Mouse (Mus musculus) urinary bladder, postnatal 10 days (tissue): ENCODE data around the gene Gm973.

Source experiments
- DNase-seq: peaks from one replicate; pipeline ENCODE4 v3.0.0; 2022; ENCODE audit warnings: low spot score

Gm973 gene

GRCm38 (mm10) chr1:59516026-59516917 is at the start of gene Gm973:
TSS of gene Gm973 (plus strand) at chr1:59516264.
- no peak for DNase-seq

GRCm38 (mm10) chr1:59469170-59469569 is 46.9 kb upstream of the Gm973 start:
- no peak for DNase-seq

GRCm38 (mm10) chr1:59470766-59471165 is 45.3 kb upstream of the Gm973 start:
- no peak for DNase-seq

- DNase-seq, result no peak
Observed at GRCm38 (mm10) chr1:59472368-59473180, 43.5 kb upstream of the Gm973 start.

- DNase-seq, result no peak
Observed at GRCm38 (mm10) chr1:59473181-59473555, 42.9 kb upstream of the Gm973 start.

GRCm38 (mm10) chr1:59475618-59476017 is 40.4 kb upstream of the Gm973 start:
- DNase-seq, result no peak

GRCm38 (mm10) chr1:59478911-59479310 is 37.2 kb upstream of the Gm973 start:
- no peak for DNase-seq

GRCm38 (mm10) chr1:59480821-59481455 is 35.1 kb upstream of the Gm973 start:
- no peak for DNase-seq

- peak; percentile 74 for DNase-seq
Observed at GRCm38 (mm10) chr1:59481456-59482291, 34.4 kb upstream of the Gm973 start.

- no peak for DNase-seq
Observed at GRCm38 (mm10) chr1:59482331-59482695, 33.8 kb upstream of the Gm973 start, which contains the start of gene Fzd7. TSS of gene Fzd7 (plus strand) at chr1:59482424.

- DNase-seq, result no peak
Observed at GRCm38 (mm10) chr1:59482696-59483520, 33.2 kb upstream of the Gm973 start.

GRCm38 (mm10) chr1:59483521-59484245 is 32.4 kb upstream of the Gm973 start:
- DNase-seq, result peak; percentile 47

GRCm38 (mm10) chr1:59484314-59484713 is 31.8 kb upstream of the Gm973 start:
- DNase-seq, result no peak

GRCm38 (mm10) chr1:59484791-59485785 is 31.0 kb upstream of the Gm973 start:
- DNase-seq, result no peak

GRCm38 (mm10) chr1:59485803-59486202 is 30.3 kb upstream of the Gm973 start:
- no peak for DNase-seq

- DNase-seq, result no peak
Observed at GRCm38 (mm10) chr1:59487651-59488051, 28.4 kb upstream of the Gm973 start.

- DNase-seq, result no peak
Observed at GRCm38 (mm10) chr1:59488481-59488880, 27.6 kb upstream of the Gm973 start.

GRCm38 (mm10) chr1:59488991-59489390 is 27.1 kb upstream of the Gm973 start:
- DNase-seq, result no peak

- DNase-seq, result no peak
Observed at GRCm38 (mm10) chr1:59491517-59491916, 24.5 kb upstream of the Gm973 start.
